Mouse (Mus musculus) neural tube, embryonic 14.5 days (tissue): ENCODE measurements around the gene Pycr2. TPM values are rescaled to one million over a fixed set of nuclear protein-coding genes. Genes with fewer than 3 reads are reported as not detected.

Experiments
- ATAC-seq: fragments of 200-750 bp; cut with Nextera tagmentation; 2 replicates; pipeline ENCODE4 v1.8.0; 2017; ENCODE audit warnings: low read depth, mild to moderate bottlenecking, moderate TSS enrichment, moderate library complexity
- H3K27ac ChIP-seq: fragments of 300-500 bp; sonication (generic); 2 replicates; pipeline ENCODE4 v1.5.1; 2014; ENCODE audit warnings: low read depth, mild to moderate bottlenecking, control low read depth, low read length, moderate library complexity, mixed read lengths
- H3K27me3 ChIP-seq: fragments of 300-500 bp; sonication (generic); 2 replicates; pipeline ENCODE4 v1.6.1; 2014; ENCODE audit warnings: low read length; ENCODE audit not compliant: control insufficient read depth, insufficient read depth
- H3K36me3 ChIP-seq: fragments of 300-500 bp; sonication (generic); 2 replicates; pipeline ENCODE4 v1.6.1; 2014; ENCODE audit warnings: low read length, mixed read lengths; ENCODE audit not compliant: control insufficient read depth, insufficient read depth
- H3K4me1 ChIP-seq: fragments of 300-500 bp; sonication (generic); 2 replicates; pipeline ENCODE4 v1.6.1; 2014; ENCODE audit warnings: low read length; ENCODE audit not compliant: control insufficient read depth, insufficient read depth
- H3K4me2 ChIP-seq: fragments of 300-500 bp; sonication (generic); 2 replicates; pipeline ENCODE4 v1.6.1; 2014; ENCODE audit warnings: mild to moderate bottlenecking, low read depth, low read length, control low read depth
- H3K4me3 ChIP-seq: fragments of 300-500 bp; sonication (generic); 2 replicates; pipeline ENCODE4 v1.5.1; 2014; ENCODE audit warnings: low read depth, low read length, control low read depth, mixed read lengths
- H3K9ac ChIP-seq: fragments of 300-500 bp; sonication (generic); replicated peaks from 2 replicates; pipeline ENCODE4 v1.6.1; 2014; ENCODE audit warnings: low read depth, mild to moderate bottlenecking, control low read depth, low read length, mixed read lengths
- H3K9me3 ChIP-seq: fragments of 300-500 bp; sonication (generic); 2 replicates; pipeline ENCODE4 v1.6.1; 2016; ENCODE audit warnings: low read length; ENCODE audit not compliant: control insufficient read depth
- WGBS: fragments of 180-500 bp; shearing (Covaris S2); extraction: QIAGEN DNeasy Blood & Tissue Kit; methylation state at CpG from one replicate; pipeline ENCODE4 v1.1.7; 2014; 5-methylcytosine and 5-hydroxymethylcytosine counted together
- polyA plus RNA-seq: library from polyadenylated mRNA; unstranded; fragments of >200 nt; fragmentation: Nextera tagmentation; extraction: Ambion mirVana; gene quantifications from 2 replicates; pipeline ENCODE4 v1.2.1, GENCODE M21; 2014

Gene Pycr2
- polyA plus RNA-seq, 1 experiment from 2014 or later = 65.9 TPM

- Histone ChIP-seq H3K27ac (no peak overlapping the region), H3K27me3 (peaks cover 3% of the 10 kb centered on the region; the same call in 1 of the 2 replicates), H3K36me3 (0 out of 2 replicates have a peak, but pooled peaks cover under 1% of the 10 kb centered on the region), H3K9ac (no peak overlapping the region), H3K9me3 (no peaks in the 10 kb centered on the region), H3K4me3 (no peak overlapping the region), H3K4me1 (peaks cover 14% of the 10 kb centered on the region), H3K4me2 (no peak overlapping the region)
- 2% methylated on average over 4 of the region's 4 CpGs for WGBS
- no peak for ATAC-seq
These were observed 3.0 kb upstream of the Pycr2 start for GRCm38 (mm10) chr1:180901107-180901506.

- Histone ChIP-seq H3K9me3 (no peaks in the 10 kb centered on the region), H3K4me3 (no peak overlapping the region), H3K27ac (no peak overlapping the region), H3K9ac (no peak overlapping the region), H3K4me2 (no peak overlapping the region), H3K36me3 (peaks cover 15% of the 10 kb centered on the region; the same call in 1 of the 2 replicates), H3K4me1 (peaks cover 14% of the 10 kb centered on the region), H3K27me3 (peaks cover 3% of the 10 kb centered on the region; the same call in 1 of the 2 replicates)
- WGBS = 26% methylated on average over 5 of the region's 5 CpGs
- ATAC-seq = no peak
These were observed 1.2 kb upstream of the Pycr2 start for GRCm38 (mm10) chr1:180902915-180903314.

DNA sequence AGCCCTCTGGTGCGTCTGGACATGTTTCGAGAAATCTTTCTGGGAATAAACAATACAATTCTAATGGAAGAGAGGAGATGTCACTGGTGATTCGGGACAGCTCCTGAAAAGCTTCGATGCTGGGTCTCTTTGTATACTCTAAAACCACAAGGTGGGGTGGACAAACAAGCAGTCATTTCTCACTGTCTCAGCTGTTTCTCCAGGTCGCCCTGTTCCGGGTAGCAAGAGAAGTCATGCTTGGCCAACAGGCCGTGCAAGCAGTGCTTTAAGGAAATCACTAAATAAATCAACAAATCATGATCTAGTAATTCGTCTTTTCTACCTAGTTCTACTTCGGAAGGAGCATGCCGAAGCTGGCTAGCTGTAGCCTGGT, 441 bp upstream of the Pycr2 start:
- 44% methylated on average over 10 of the region's 10 CpGs for WGBS
- H3K4me1 ChIP-seq = peaks cover 14% of the 10 kb centered on the region
- H3K4me2 ChIP-seq = peak overlapping the region; percentile 77
- peaks cover 15% of the 10 kb centered on the region; the same call in 1 of the 2 replicates for H3K36me3 ChIP-seq
- H3K27ac ChIP-seq = peak overlapping the region; percentile 40; the same call in 1 of the 2 replicates
- H3K9ac ChIP-seq = peak overlapping the region; percentile 91; the same call in 1 of the 2 replicates
- H3K9me3 ChIP-seq = no peaks in the 10 kb centered on the region
- peak overlapping the region; percentile 81 for H3K4me3 ChIP-seq
- H3K27me3 ChIP-seq = peaks cover 3% of the 10 kb centered on the region; the same call in 1 of the 2 replicates
- ATAC-seq = no peak

- ATAC-seq = no peak
- H3K27me3 ChIP-seq = peaks cover 3% of the 10 kb centered on the region; the same call in 1 of the 2 replicates
These were observed 655 bp downstream of the Pycr2 start for GRCm38 (mm10) chr1:180904815-180905080.

DNA sequence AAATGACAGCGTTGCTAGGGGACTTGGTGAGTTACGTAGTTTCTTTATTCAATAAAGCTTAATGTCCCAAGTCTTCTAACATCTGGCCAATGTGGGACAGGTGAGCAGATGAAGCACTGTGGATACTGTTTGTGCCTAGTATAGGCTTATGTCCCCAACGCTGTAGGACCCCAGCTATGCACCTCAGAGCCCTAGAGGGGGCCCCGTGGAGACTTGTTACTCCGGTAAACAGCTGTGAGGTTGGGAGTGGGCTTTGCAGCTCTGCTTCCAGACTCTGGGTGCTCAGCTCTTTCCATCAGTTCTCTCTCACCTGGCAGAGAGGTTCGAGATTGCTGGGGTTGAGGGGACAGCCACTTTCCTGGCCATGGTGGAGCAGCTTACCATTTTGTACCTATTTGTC, 1.2 kb downstream of the Pycr2 start:
- H3K9ac ChIP-seq = no peak overlapping the region
- peaks cover 3% of the 10 kb centered on the region; the same call in 1 of the 2 replicates for H3K27me3 ChIP-seq
- H3K4me1 ChIP-seq = peaks cover 14% of the 10 kb centered on the region
- no peak overlapping the region for H3K27ac ChIP-seq
- WGBS = 70% methylated on average over 6 of the region's 6 CpGs
- H3K9me3 ChIP-seq = no peaks in the 10 kb centered on the region
- peak overlapping the region; percentile 77 for H3K4me2 ChIP-seq
- peak overlapping the region; percentile 81 for H3K4me3 ChIP-seq
- no peak for ATAC-seq
- H3K36me3 ChIP-seq = peaks cover 15% of the 10 kb centered on the region; the same call in 1 of the 2 replicates

More at GRCm38 (mm10) chr1:180904815-180905080, 655 bp downstream of the Pycr2 start:
- Histone ChIP-seq H3K4me3 (peak overlapping the region; percentile 81), H3K4me1 (peaks cover 14% of the 10 kb centered on the region), H3K9ac (peak overlapping the region; percentile 91), H3K9me3 (no peaks in the 10 kb centered on the region), H3K4me2 (peak overlapping the region; percentile 77), H3K27ac (peak overlapping the region; percentile 84), H3K36me3 (peaks cover 15% of the 10 kb centered on the region; the same call in 1 of the 2 replicates)
- under 1% methylated on average over 5 of the region's 5 CpGs for WGBS

DNA sequence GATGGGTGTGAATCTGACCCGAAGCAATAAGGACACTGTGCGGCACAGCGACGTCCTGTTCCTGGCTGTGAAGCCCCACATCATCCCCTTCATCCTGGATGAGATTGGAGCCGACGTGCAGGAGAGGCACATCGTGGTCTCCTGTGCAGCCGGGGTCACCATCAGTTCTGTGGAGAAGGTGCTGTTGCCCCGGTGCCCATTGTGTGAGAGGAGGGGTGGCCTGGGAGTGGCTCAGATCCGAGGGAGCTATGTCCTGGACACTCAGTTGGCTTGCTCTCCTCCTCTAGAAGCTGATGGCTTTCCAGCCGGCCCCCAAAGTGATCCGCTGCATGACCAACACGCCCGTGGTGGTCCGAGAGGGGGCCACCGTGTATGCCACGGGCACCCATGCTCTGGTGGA, 1.8 kb downstream of the Pycr2 start:
- Histone ChIP-seq H3K27me3 (peaks cover 3% of the 10 kb centered on the region; the same call in 1 of the 2 replicates), H3K9me3 (no peaks in the 10 kb centered on the region), H3K36me3 (peaks cover 15% of the 10 kb centered on the region; the same call in 1 of the 2 replicates), H3K4me3 (no peak overlapping the region), H3K9ac (no peak overlapping the region), H3K27ac (no peak overlapping the region), H3K4me1 (peaks cover 14% of the 10 kb centered on the region), H3K4me2 (no peak overlapping the region)
- WGBS = 95% methylated on average over 17 of the region's 17 CpGs
- no peak for ATAC-seq

GRCm38 (mm10) chr1:180906461-180907147, 2.5 kb downstream of the Pycr2 start:
- no peaks in the 10 kb centered on the region for H3K9me3 ChIP-seq
- no peak overlapping the region for H3K4me3 ChIP-seq
- H3K4me2 ChIP-seq = no peak overlapping the region
- no peak overlapping the region for H3K27ac ChIP-seq
- WGBS = 94% methylated on average over 24 of the region's 24 CpGs
- no peak for ATAC-seq
- H3K4me1 ChIP-seq = peaks cover 14% of the 10 kb centered on the region
- peaks cover 15% of the 10 kb centered on the region; the same call in 1 of the 2 replicates for H3K36me3 ChIP-seq
- H3K9ac ChIP-seq = no peak overlapping the region
- H3K27me3 ChIP-seq = peaks cover 3% of the 10 kb centered on the region; the same call in 1 of the 2 replicates

- Histone ChIP-seq H3K27me3 (no peaks in the 10 kb centered on the region), H3K4me1 (no peaks in the 10 kb centered on the region), H3K36me3 (peaks cover 14% of the 10 kb centered on the region; the same call in 1 of the 2 replicates), H3K9ac (no peak overlapping the region), H3K27ac (no peak overlapping the region), H3K4me2 (no peak overlapping the region), H3K9me3 (no peaks in the 10 kb centered on the region), H3K4me3 (no peak overlapping the region)
- WGBS = 54% methylated on average over 8 of the region's 8 CpGs
- ATAC-seq = no peak
These were observed 7.0 kb downstream of the Pycr2 start for GRCm38 (mm10) chr1:180911138-180911537.

DNA sequence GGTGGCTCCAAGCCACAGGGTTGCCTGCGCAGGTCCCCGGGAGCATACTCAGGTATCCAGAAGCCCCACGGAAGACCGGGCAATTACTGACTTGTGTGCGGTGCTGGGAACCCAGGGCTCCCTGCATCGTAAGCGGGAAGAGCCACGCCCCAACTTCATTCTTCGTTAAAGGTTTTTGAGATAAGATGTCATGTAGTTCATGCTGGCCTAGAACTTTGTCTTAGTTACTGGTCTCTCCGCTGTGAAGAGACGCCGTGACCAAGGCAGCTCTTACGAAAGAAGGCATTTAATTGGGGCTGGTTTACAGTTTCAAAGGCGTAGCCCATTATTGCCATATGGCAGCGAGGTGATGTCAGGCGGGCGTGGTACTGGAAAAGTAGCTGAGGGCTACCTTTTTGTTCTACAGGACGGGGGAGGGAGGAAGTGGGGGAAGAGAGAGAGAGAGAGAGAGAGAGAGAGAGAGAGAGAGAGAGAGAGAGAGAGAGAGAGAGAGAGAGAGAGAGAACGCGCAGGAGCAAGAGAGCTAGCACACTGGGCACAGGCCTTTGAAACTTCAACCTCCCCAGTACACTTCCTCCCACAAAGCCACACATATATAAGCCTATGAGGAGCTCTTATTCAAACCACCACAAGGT, 7.7 kb downstream of the Pycr2 start:
- H3K4me2 ChIP-seq = no peak overlapping the region
- 60% methylated on average over 20 of the region's 20 CpGs for WGBS
- no peaks in the 10 kb centered on the region for H3K27me3 ChIP-seq
- no peak overlapping the region for H3K9ac ChIP-seq
- H3K27ac ChIP-seq = no peak overlapping the region
- H3K4me3 ChIP-seq = no peak overlapping the region
- no peaks in the 10 kb centered on the region for H3K9me3 ChIP-seq
- H3K36me3 ChIP-seq = peaks cover 9% of the 10 kb centered on the region; the same call in 1 of the 2 replicates
- ATAC-seq = no peak
- H3K4me1 ChIP-seq = no peaks in the 10 kb centered on the region
